Mouse (Mus musculus) left cerebral cortex, adult 2 months (tissue): ENCODE data around the gene Hck. TPM values are rescaled to one million over a fixed set of nuclear protein-coding genes. Genes with fewer than 3 reads are reported as not detected.
A peak's percentile ranks its signal among the peaks of the same experiment; 100 is the strongest.

Experiments
- DNase-seq, 2 experiments: peaks; one replicate each; pipeline ENCODE4 v3.0.0; 2021 to 2022; ENCODE audit warnings: low spot score in 2 of 2, mixed read lengths in 1 of 2; ENCODE audit errors: extremely low spot score in 1 of 2
- H3K27ac ChIP-seq: fragments of 200-600 bp; 2 replicates; pipeline ENCODE4 v1.8.1; 2022
- H3K4me3 ChIP-seq: fragments of 200-600 bp; 2 replicates; pipeline ENCODE4 v1.8.1; 2022
- CTCF ChIP-seq: fragments of 200-600 bp; IDR thresholded peaks from 2 replicates; pipeline ENCODE4 v1.8.1; 2022; ENCODE audit warnings: antibody characterized with exemption, mild to moderate bottlenecking, moderate library complexity
- intact Hi-C: fragments of 180-260 bp; cut with DNase I; formaldehyde crosslinking; loops from one replicate; pipeline ENCODE4 v1.15.1; 2025
- total RNA-seq, 2 experiments: library from RNA; stranded (reverse); gene quantifications; 2 replicates each; pipeline ENCODE4 v1.2.3; 2021

Gene Hck
- total RNA-seq, 2 experiments from 2014 or later, result 2.0 to 2.1 TPM

DNA sequence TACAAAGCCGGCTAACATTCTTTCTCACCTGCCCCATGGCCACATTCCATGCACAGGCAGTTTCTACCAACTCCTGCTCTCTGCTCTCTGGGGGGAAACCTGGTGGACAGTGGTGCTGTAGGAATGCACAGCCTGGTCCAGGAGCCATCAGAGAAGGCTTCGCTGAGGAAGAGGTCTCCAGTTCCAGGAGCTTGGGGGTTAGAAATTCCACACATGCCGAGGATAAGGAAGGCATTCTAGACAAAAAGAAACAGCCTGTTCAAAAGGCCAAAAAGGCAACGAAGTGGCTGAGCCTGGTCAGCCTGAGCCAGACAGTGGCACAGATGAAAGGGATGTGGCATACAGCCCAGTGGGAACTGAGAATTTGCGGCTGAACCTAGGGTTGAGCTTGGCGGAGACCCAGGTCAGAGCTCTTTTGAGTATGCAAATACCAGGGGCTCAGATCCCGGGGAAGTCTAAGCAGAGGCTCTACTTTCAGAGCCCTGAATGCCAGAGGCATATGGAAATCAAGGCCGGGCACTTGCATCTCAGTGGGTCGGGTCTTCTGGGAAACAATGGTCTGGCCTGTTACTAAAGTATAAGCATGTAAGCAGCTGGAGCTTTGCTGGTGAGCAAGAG lies 31.8 kb downstream of the Hck start:
- intact Hi-C loops, result loop anchor here (10.0 kb wide), 1 partner anchor 275 kb away; no protein-coding TSS in a partner anchor
- no peak for DNase-seq
- Histone ChIP-seq H3K27ac (no peak overlapping the region), H3K4me3 (no peak overlapping the region)
- no peak for TF ChIP-seq CTCF

DNA sequence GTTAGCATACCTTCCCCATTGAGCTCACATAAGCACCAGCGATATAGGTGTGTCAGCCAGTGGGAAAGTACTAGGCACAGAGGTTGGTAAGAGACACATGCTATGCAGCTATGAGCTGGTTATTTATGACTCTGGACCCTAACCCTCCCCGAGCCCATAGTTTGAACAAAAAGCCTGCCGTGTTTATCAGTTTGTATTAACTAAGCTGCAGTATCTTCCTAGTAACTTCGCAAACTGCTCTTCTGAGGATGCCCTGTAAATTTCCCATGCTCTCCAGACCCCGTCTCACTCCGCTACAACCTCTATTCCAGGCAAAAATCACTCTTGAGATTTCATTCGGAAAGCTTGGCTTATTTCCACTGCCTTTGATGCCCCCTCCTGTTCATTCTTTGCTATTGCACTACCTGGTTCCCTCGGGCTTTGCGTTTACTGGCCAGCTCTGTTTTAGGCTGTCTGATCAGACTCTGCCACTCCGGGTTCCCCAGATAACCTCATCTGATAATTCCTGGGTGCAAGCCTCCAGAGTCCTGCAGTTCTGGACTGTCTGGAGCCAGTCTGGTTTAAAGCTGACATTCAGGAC lies 34.4 kb downstream of the Hck start:
- Histone ChIP-seq H3K4me3 (no peak overlapping the region), H3K27ac (no peak overlapping the region)
- DNase-seq, result peak; percentile 51 to 65
- peak; percentile 87 for TF ChIP-seq CTCF
- intact Hi-C loops, result loop anchor here (1.0 to 10.0 kb wide), 3 partner anchors 62 to 272 kb away; no protein-coding TSS in a partner anchor

- no peak for TF ChIP-seq CTCF
- intact Hi-C loops, result loop anchor here (5.0 to 10.0 kb wide), 2 partner anchors 269 to 442 kb away; no protein-coding TSS in a partner anchor
- no peak overlapping the region for H3K27ac ChIP-seq
- H3K4me3 ChIP-seq, result no peak overlapping the region
- DNase-seq, result no peak
Observed at GRCm38 (mm10) chr2:153145346-153145745, 37.1 kb downstream of the Hck start.

- no peak for TF ChIP-seq CTCF
- H3K4me3 ChIP-seq, result no peak overlapping the region
- intact Hi-C loops, result loop anchor here (5.0 to 10.0 kb wide), 2 partner anchors 268 to 440 kb away; no protein-coding TSS in a partner anchor
- no peak overlapping the region for H3K27ac ChIP-seq
- DNase-seq, result no peak
Observed at GRCm38 (mm10) chr2:153147236-153147635, 39.0 kb downstream of the Hck start.

GRCm38 (mm10) chr2:153147715-153148114 lies 39.4 kb downstream of the Hck start:
- peak; percentile 90 for TF ChIP-seq CTCF

DNA sequence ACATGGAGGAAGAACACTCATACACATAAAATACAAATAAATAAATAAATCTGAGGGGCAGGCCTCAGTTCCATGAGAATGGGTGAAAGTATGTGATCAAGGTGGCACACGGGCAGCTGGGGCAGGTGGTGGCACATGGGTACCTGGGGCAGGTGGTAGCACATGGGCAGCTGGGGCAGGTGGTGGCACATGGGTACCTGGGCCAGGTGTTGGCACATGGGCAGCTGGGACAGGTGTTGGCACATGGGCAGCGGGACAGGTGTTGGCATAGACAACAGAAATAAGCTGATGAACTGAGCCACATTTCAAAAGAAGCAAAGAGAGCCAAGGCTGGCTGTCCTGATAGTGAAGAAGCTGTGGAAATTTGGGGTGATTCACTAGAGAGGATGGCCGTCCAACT lies 41.5 kb downstream of the Hck start:
- no peak overlapping the region for H3K4me3 ChIP-seq
- no peak for TF ChIP-seq CTCF
- H3K27ac ChIP-seq, result no peak overlapping the region
- intact Hi-C loops, result loop anchor here (5.0 to 10.0 kb wide), 2 partner anchors 265 to 438 kb away; no protein-coding TSS in a partner anchor
- no peak for DNase-seq

More at GRCm38 (mm10) chr2:153147715-153148114, 39.4 kb downstream of the Hck start:
- peak; percentile 57 to 75 for DNase-seq
- H3K4me3 ChIP-seq, result no peak overlapping the region
- no peak overlapping the region for H3K27ac ChIP-seq
- intact Hi-C loops, result loop anchor here (5.0 to 10.0 kb wide), 2 partner anchors 267 to 440 kb away; no protein-coding TSS in a partner anchor

DNA sequence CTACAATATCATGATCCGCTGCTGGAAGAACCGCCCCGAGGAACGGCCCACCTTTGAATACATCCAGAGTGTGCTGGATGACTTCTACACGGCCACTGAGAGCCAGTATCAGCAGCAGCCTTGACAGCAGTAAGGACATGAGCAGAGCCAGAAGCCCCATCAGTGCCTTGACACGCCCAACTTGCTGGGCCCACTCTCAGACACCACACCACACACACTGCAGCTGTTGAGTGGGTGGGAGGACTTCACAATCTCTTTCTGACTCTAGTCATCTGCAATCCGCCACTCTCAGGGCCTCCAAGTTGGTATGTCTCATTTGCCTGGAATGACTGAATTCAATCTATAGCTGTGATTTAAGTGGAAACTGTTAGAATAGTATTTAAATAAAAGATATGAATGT lies 42.8 kb downstream of the Hck start:
- Histone ChIP-seq H3K4me3 (no peak overlapping the region), H3K27ac (no peak overlapping the region)
- intact Hi-C loops, result no loop called here
- DNase-seq, result peak in 1 of 2 experiments; percentile 27
- no peak for TF ChIP-seq CTCF

GRCm38 (mm10) chr2:153151926-153152665 lies 43.8 kb downstream of the Hck start:
- no peak for TF ChIP-seq CTCF
- Histone ChIP-seq H3K27ac (no peak overlapping the region), H3K4me3 (no peak overlapping the region)
- DNase-seq, result no peak
- intact Hi-C loops, result no loop called here

GRCm38 (mm10) chr2:153153033-153153450 lies 44.8 kb downstream of the Hck start:
- TF ChIP-seq CTCF, result no peak
- no peak for DNase-seq
- H3K4me3 ChIP-seq, result no peak overlapping the region
- no peak overlapping the region for H3K27ac ChIP-seq
- intact Hi-C loops, result no loop called here

GRCm38 (mm10) chr2:153157270-153157669 lies 49.0 kb downstream of the Hck start:
- TF ChIP-seq CTCF, result peak; percentile 2
- H3K4me3 ChIP-seq, result no peak overlapping the region
- DNase-seq, result no peak
- no peak overlapping the region for H3K27ac ChIP-seq
- intact Hi-C loops, result no loop called here

- no peak for TF ChIP-seq CTCF
- intact Hi-C loops, result no loop called here
Observed at GRCm38 (mm10) chr2:153160133-153160532, 51.9 kb downstream of the Hck start.

More at GRCm38 (mm10) chr2:153160133-153160532, 51.9 kb downstream of the Hck start:
- Histone ChIP-seq H3K4me3 (no peak overlapping the region), H3K27ac (no peak overlapping the region)
- no peak for DNase-seq
